Mouse (Mus musculus) heart, adult 2 months (tissue): Measurements from ENCODE around the gene Gm21915. TPM values are rescaled to one million over a fixed set of nuclear protein-coding genes. Genes with fewer than 3 reads are reported as not detected.

ENCODE experiments used
- DNase-seq, 2 experiments: peaks; one replicate each; pipeline ENCODE4 v3.0.0; 2021
- H3K27ac ChIP-seq: fragments of 200-600 bp; 2 replicates; pipeline ENCODE4 v1.8.1; 2022
- H3K27me3 ChIP-seq: fragments of 200-500 bp; 2 replicates; pipeline ENCODE4 v1.6.1; 2012; ENCODE audit warnings: mild to moderate bottlenecking, low read length, inconsistent platforms, mixed read lengths; ENCODE audit not compliant: control insufficient read depth, insufficient read depth
- H3K36me3 ChIP-seq: fragments of 200-500 bp; 2 replicates; pipeline ENCODE4 v1.6.1; 2012; ENCODE audit warnings: low read length, inconsistent platforms; ENCODE audit not compliant: control insufficient read depth, insufficient read depth
- H3K4me1 ChIP-seq: fragments of 200-500 bp; 2 replicates; pipeline ENCODE4 v1.6.1; 2011; ENCODE audit warnings: low read length; ENCODE audit not compliant: control insufficient read depth, insufficient read depth
- H3K4me3 ChIP-seq: fragments of 200-600 bp; 2 replicates; pipeline ENCODE4 v1.8.1; 2022
- H3K79me2 ChIP-seq: fragments of 200-500 bp; replicated peaks from 2 replicates; pipeline ENCODE4 v1.6.1; 2012; ENCODE audit warnings: mild to moderate bottlenecking, inconsistent platforms, low read length, moderate library complexity, mixed read lengths; ENCODE audit not compliant: control insufficient read depth, insufficient read depth
- H3K9ac ChIP-seq: fragments of 200-500 bp; 2 replicates; pipeline ENCODE4 v1.6.1; 2012; ENCODE audit warnings: low read depth, mild to moderate bottlenecking, control low read depth, inconsistent platforms, low read length, mixed read lengths
- CTCF ChIP-seq: fragments of 200-600 bp; IDR thresholded peaks from 2 replicates; pipeline ENCODE4 v1.8.1; 2022; ENCODE audit warnings: antibody characterized with exemption, mild to moderate bottlenecking, moderate library complexity
- EP300 ChIP-seq: fragments of 200-500 bp; IDR thresholded peaks from 2 replicates; pipeline ENCODE4 v1.6.1; 2011; ENCODE audit warnings: low read depth, low read length, control low read depth; ENCODE audit not compliant: insufficient read depth
- POLR2A ChIP-seq: fragments of 200-500 bp; IDR thresholded peaks from 2 replicates; pipeline ENCODE4 v1.6.1; 2011; ENCODE audit warnings: mild to moderate bottlenecking, low read depth, low read length, control low read depth; ENCODE audit not compliant: insufficient read depth
- WGBS: fragments of 180-500 bp; shearing (Covaris S2); methylation state at CpG from one replicate; pipeline ENCODE4 v1.1.7; 2018; 5-methylcytosine and 5-hydroxymethylcytosine counted together
- intact Hi-C: fragments of 180-260 bp; cut with DNase I; formaldehyde crosslinking; loops from one replicate; pipeline ENCODE4 v1.15.1; 2025
- polyA plus RNA-seq: library from polyadenylated mRNA; depleted of rRNA; stranded (reverse); fragments of >200 nt; gene quantifications from 2 replicates; pipeline ENCODE4 v1.2.3, GENCODE M21; 2012
- total RNA-seq, 2 experiments: library from RNA; stranded (reverse); gene quantifications; 2 replicates each; pipeline ENCODE4 v1.2.3; 2021

The Gm21915 gene
- total and polyA plus RNA-seq, 3 experiments, result not detected

DNA sequence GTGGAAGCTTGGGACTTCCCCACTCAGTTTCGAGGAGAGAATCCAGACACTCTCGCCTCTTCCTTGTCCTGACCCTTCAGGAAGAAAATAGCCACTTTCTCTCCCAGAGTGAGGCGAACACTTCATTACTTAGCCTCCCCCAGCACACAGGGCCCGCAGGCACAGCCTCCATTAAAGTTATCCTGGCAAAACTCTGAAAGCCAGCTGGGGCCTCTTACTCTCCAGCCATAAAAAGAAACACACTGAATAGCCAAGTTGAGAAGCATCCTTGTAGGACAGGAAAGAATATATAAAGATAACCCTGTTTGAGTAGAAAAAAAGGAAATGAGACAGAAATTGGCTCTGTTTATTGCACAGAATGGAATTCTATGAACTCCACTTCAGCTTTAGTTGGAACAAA, 8.2 kb downstream of the Gm21915 start:
- no peaks in the 10 kb centered on the region for H3K79me2 ChIP-seq
- no peak overlapping the region for H3K4me3 ChIP-seq
- intact Hi-C loops, result no loop called here
- H3K9ac ChIP-seq, result no peak overlapping the region
- H3K27ac ChIP-seq, result no peak overlapping the region
- 63% methylated on average over 4 of the region's 4 CpGs for WGBS
- no peaks in the 10 kb centered on the region for H3K27me3 ChIP-seq
- no peak for TF ChIP-seq EP300
- TF ChIP-seq POLR2A, result no peak
- TF ChIP-seq CTCF, result no peak
- no peak for DNase-seq
- H3K36me3 ChIP-seq, result no peaks in the 10 kb centered on the region
- H3K4me1 ChIP-seq, result no peaks in the 10 kb centered on the region; the same call in 1 of the 2 replicates

DNA sequence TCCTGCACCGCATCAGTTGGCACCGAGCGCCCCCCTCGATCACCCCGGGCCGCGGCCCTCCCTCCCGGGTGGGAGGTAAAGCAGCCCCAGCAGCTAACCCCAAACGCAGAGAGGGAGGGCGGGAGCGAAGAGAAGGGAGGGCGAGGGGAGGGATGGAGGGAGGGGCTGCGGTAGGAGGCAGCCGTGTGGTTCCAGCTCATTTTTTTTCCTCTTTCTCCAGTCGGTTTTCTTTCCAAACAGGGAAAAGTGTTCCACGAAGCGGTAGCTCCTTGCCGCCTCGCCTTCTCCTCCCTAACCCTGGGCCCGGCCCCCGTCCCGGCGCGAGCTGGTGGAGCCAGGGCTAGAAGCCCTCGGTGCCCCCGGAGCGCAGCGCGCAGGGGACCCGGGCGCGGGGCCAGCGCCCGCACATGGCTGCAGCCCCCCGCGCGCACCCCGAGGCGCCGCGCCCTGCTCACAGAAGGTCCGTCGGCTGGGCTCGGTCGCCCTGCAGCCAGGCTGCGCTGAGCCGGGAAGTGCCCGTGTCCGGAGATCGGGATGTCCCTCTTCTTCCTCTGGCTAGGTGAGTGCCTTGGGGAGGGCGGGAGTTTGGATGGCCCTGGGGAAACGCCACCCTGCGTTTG, 15.5 kb downstream of the Gm21915 start, which contains the start of gene Clmp:
Clmp (plus strand) TSS at position 162 of the 620 bp plus-strand sequence.
- no peaks in the 10 kb centered on the region; the same call in 1 of the 2 replicates for H3K4me1 ChIP-seq
- peak within 1 kb of the TSS; percentile 59 for H3K9ac ChIP-seq
- intact Hi-C loops, result no loop called here
- H3K79me2 ChIP-seq, result no peaks in the 10 kb centered on the region
- DNase-seq, result peak; percentile 27 to 56
- no peaks in the 10 kb centered on the region for H3K36me3 ChIP-seq
- H3K4me3 ChIP-seq, result peak within 1 kb of the TSS; percentile 46
- no peak for TF ChIP-seq EP300
- no peak for TF ChIP-seq POLR2A
- TF ChIP-seq CTCF, result no peak
- H3K27me3 ChIP-seq, result peaks cover 10% of the 10 kb centered on the region
- WGBS, result 1% methylated on average over 53 of the region's 53 CpGs
- peak within 1 kb of the TSS; percentile 55 for H3K27ac ChIP-seq

- 2% methylated on average over 23 of the region's 23 CpGs for WGBS
- Histone ChIP-seq H3K27me3 (peaks cover 10% of the 10 kb centered on the region), H3K27ac (peak overlapping the region; percentile 55), H3K9ac (peak overlapping the region; percentile 59), H3K4me1 (no peaks in the 10 kb centered on the region; the same call in 1 of the 2 replicates), H3K36me3 (no peaks in the 10 kb centered on the region), H3K79me2 (no peaks in the 10 kb centered on the region), H3K4me3 (peak overlapping the region; percentile 46)
- peak; percentile 42 to 54 for DNase-seq
- TF ChIP-seq POLR2A, result no peak
- TF ChIP-seq CTCF, result no peak
- TF ChIP-seq EP300, result no peak
- intact Hi-C loops, result no loop called here
These were observed 16.0 kb downstream of the Gm21915 start for GRCm38 (mm10) chr9:40686421-40686899.

DNA sequence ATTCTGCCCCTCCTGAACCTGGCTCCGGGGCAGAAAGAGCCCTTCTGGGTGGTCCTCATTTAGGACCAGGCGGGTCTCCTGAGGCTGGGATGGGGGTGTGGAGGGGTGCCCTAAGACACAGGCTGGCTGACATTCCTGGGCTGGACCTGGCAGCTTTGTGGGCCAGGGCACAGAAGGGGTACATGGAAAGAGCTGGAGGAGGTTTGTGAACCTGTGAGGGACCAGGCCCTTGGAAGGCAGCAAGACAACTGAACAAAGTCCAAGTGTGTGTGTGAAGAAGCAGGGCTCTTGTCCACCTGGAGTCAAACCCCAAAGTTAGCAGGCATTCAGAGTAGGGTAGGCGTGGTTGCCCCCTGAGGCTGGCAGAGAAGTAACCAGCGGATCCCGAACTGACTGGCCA, 16.6 kb downstream of the Gm21915 start:
- no peaks in the 10 kb centered on the region; the same call in 1 of the 2 replicates for H3K4me1 ChIP-seq
- H3K4me3 ChIP-seq, result no peak overlapping the region; the same call in 1 of the 2 replicates
- no peaks in the 10 kb centered on the region for H3K79me2 ChIP-seq
- no peak overlapping the region; the same call in 1 of the 2 replicates for H3K27ac ChIP-seq
- intact Hi-C loops, result no loop called here
- H3K9ac ChIP-seq, result no peak overlapping the region
- H3K27me3 ChIP-seq, result peaks cover 10% of the 10 kb centered on the region
- 70% methylated on average over 5 of the region's 5 CpGs for WGBS
- H3K36me3 ChIP-seq, result no peaks in the 10 kb centered on the region
- no peak for DNase-seq
- TF ChIP-seq CTCF (no peak), POLR2A (no peak), EP300 (no peak)

DNA sequence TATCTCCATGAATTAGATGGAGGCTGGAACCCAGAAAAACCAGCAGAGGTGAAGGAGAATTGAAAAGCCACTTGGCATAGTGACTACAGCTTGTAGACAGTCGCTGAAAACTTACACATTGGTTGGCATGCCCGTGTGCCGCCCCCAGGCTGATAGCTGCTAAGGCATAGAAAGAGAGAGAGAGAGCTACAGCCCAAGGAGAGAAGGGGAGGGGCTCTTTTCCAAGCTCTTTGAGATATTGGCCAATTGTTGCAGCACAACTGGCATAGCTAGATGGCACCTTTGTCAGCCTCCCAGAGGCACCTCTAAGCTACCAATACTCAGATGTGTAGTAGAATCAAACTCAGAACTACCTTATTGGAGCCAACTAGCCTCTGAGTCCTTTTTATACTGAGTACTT, 17.1 kb downstream of the Gm21915 start:
- Histone ChIP-seq H3K36me3 (no peaks in the 10 kb centered on the region), H3K27ac (no peak overlapping the region), H3K4me3 (no peak overlapping the region), H3K4me1 (no peaks in the 10 kb centered on the region; the same call in 1 of the 2 replicates), H3K9ac (no peak overlapping the region), H3K79me2 (no peaks in the 10 kb centered on the region), H3K27me3 (peaks cover 10% of the 10 kb centered on the region)
- intact Hi-C loops, result no loop called here
- DNase-seq, result no peak
- 66% methylated on average over 3 of the region's 3 CpGs for WGBS
- no peak for TF ChIP-seq CTCF
- TF ChIP-seq EP300, result no peak
- no peak for TF ChIP-seq POLR2A

- 78% methylated on average over 7 of the region's 7 CpGs for WGBS
- peak in 1 of 2 experiments; percentile 35 for DNase-seq
- peaks cover 1% of the 10 kb centered on the region; the same call in 1 of the 2 replicates for H3K4me1 ChIP-seq
- no peak overlapping the region for H3K4me3 ChIP-seq
- intact Hi-C loops, result no loop called here
- no peak for TF ChIP-seq POLR2A
- TF ChIP-seq EP300, result no peak
- H3K79me2 ChIP-seq, result no peaks in the 10 kb centered on the region
- no peaks in the 10 kb centered on the region for H3K36me3 ChIP-seq
- H3K27me3 ChIP-seq, result peaks cover 10% of the 10 kb centered on the region
- H3K9ac ChIP-seq, result no peak overlapping the region
- no peak overlapping the region for H3K27ac ChIP-seq
These were observed 20.1 kb downstream of the Gm21915 start for GRCm38 (mm10) chr9:40690511-40690910.
